Mouse (Mus musculus): ENCODE results near the gene 1700025G04Rik.

Gene 1700025G04Rik

GRCm38 (mm10) chr1:151994271-151994670, 95.7 kb downstream of the 1700025G04Rik start:
- DNase-seq (ENCODE audit: low spot score) = no peak

- no peak for DNase-seq (ENCODE audit: low spot score)
Observed at GRCm38 (mm10) chr1:151991505-151991904, 98.4 kb downstream of the 1700025G04Rik start.

GRCm38 (mm10) chr1:151990615-151991014, 99.3 kb downstream of the 1700025G04Rik start:
- no peak for DNase-seq (ENCODE audit: low spot score)

- no peak for DNase-seq (ENCODE audit: low spot score)
Observed at GRCm38 (mm10) chr1:151988713-151989112, 101.2 kb downstream of the 1700025G04Rik start.

GRCm38 (mm10) chr1:151988066-151988465, 101.9 kb downstream of the 1700025G04Rik start:
- DNase-seq (ENCODE audit: low spot score) = no peak

GRCm38 (mm10) chr1:151986024-151986778, 103.7 kb downstream of the 1700025G04Rik start:
- DNase-seq (ENCODE audit: low spot score) = no peak

- DNase-seq (ENCODE audit: low spot score) = no peak
Observed at GRCm38 (mm10) chr1:151985056-151985455, 104.9 kb downstream of the 1700025G04Rik start.

GRCm38 (mm10) chr1:151983991-151984390, 105.9 kb downstream of the 1700025G04Rik start:
- DNase-seq (ENCODE audit: low spot score) = no peak

- no peak for DNase-seq (ENCODE audit: low spot score)
Observed at GRCm38 (mm10) chr1:151980498-151980897, 109.4 kb downstream of the 1700025G04Rik start.

GRCm38 (mm10) chr1:151979803-151980456, 110.0 kb downstream of the 1700025G04Rik start:
- DNase-seq (ENCODE audit: low spot score) = no peak

- no peak for DNase-seq (ENCODE audit: low spot score)
Observed at GRCm38 (mm10) chr1:151978751-151979150, 111.2 kb downstream of the 1700025G04Rik start.

GRCm38 (mm10) chr1:151977596-151977995, 112.3 kb downstream of the 1700025G04Rik start:
- no peak for DNase-seq (ENCODE audit: low spot score)

- DNase-seq (ENCODE audit: low spot score) = no peak
Observed at GRCm38 (mm10) chr1:151976850-151977249, 113.1 kb downstream of the 1700025G04Rik start.

- DNase-seq (ENCODE audit: low spot score) = no peak
Observed at GRCm38 (mm10) chr1:151975418-151976379, 114.2 kb downstream of the 1700025G04Rik start.

- peak; percentile 73 for DNase-seq (ENCODE audit: low spot score)
Observed at GRCm38 (mm10) chr1:151974887-151975286, 115.0 kb downstream of the 1700025G04Rik start.

- DNase-seq (ENCODE audit: low spot score) = no peak
Observed at GRCm38 (mm10) chr1:151974424-151974823, 115.5 kb downstream of the 1700025G04Rik start.

GRCm38 (mm10) chr1:151973110-151973700, 116.7 kb downstream of the 1700025G04Rik start:
- no peak for DNase-seq (ENCODE audit: low spot score)

- no peak for DNase-seq (ENCODE audit: low spot score)
Observed at GRCm38 (mm10) chr1:151971581-151971980, 118.3 kb downstream of the 1700025G04Rik start.

- no peak for DNase-seq (ENCODE audit: low spot score)
Observed at GRCm38 (mm10) chr1:151968126-151968525, 121.8 kb downstream of the 1700025G04Rik start.

GRCm38 (mm10) chr1:151964811-151965210, 125.1 kb downstream of the 1700025G04Rik start:
- no peak for DNase-seq (ENCODE audit: low spot score)

- no peak for DNase-seq (ENCODE audit: low spot score)
Observed at GRCm38 (mm10) chr1:151963248-151963647, 126.7 kb downstream of the 1700025G04Rik start.

GRCm38 (mm10) chr1:151962078-151962477, 127.8 kb downstream of the 1700025G04Rik start:
- no peak for DNase-seq (ENCODE audit: low spot score)

All from testis, postnatal 14 days (tissue).